Mouse (Mus musculus): ENCODE measurements around the gene Vmn1r159. TPM values are rescaled to one million over a fixed set of nuclear protein-coding genes. Genes with fewer than 3 reads are reported as not detected.

Vmn1r159 gene
- not detected for polyA plus RNA-seq (2014; fragmentation: Illumina TruSeq; extraction: RNeasy Lipid Tissue Mini Kit (QIAGEN cat#74804); ENCODE audit: low replicate concordance)

DNA sequence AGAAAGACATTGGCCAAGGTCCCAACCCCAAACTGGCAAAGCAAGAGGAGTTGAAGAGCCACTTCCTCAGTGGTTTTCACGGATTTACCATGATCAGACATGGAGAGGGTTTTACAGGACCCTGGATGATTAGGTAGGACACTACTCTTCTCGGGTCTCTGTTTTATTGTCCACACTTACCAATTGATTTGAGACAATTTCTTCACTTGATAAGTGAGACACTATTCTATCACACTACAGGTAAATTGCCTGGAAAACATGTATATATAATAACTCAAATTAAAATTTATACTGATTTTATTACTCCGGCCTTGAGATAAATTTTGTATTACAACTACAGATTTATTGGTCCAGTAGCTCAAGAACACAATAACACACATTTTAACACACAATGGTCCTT is at the start of gene Vmn1r159:
TSS of gene Vmn1r159 (minus strand) at position 101 of the 400 bp plus-strand sequence.

DNA sequence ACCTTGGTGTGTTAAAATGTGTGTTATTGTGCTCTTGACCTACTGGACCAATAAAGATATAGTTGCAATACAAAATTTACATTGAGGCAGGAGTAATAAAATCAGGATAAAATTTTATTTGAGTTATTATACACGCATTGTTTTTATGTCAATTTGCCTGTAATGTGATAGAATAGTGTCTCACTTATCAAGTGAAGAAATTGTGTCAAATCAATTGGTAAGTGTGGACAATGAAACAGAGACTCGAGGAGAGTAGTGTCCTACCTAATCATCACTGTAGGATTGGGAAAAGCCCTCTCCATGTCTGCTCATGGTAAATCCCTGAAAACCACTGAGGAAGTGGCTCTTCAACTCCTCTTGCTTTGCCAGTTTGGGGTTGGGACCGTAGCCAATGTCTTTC is 27.5 kb upstream of the Vmn1r159 start, which contains the start of gene Vmn1r160:
TSS of gene Vmn1r160 (plus strand) at position 301 of the 400 bp plus-strand sequence.

Other genes with a start within 250 kb of the Vmn1r159 start
- not detected for gene Vmn1r155, start 185.6 kb downstream of the Vmn1r159 start, polyA plus RNA-seq (2014; fragmentation: Illumina TruSeq; extraction: RNeasy Lipid Tissue Mini Kit (QIAGEN cat#74804); ENCODE audit: low replicate concordance)
- not detected for gene Gm8693, start 151.3 kb downstream of the Vmn1r159 start, polyA plus RNA-seq (2014; fragmentation: Illumina TruSeq; extraction: RNeasy Lipid Tissue Mini Kit (QIAGEN cat#74804); ENCODE audit: low replicate concordance)
- gene Gm4567, start 123.9 kb downstream of the Vmn1r159 start, polyA plus RNA-seq (2014; fragmentation: Illumina TruSeq; extraction: RNeasy Lipid Tissue Mini Kit (QIAGEN cat#74804); ENCODE audit: low replicate concordance): not detected
- not detected for gene Vmn1r157, start 81.9 kb downstream of the Vmn1r159 start, polyA plus RNA-seq (2014; fragmentation: Illumina TruSeq; extraction: RNeasy Lipid Tissue Mini Kit (QIAGEN cat#74804); ENCODE audit: low replicate concordance)
- not detected for gene Vmn1r158, start 52.8 kb downstream of the Vmn1r159 start, polyA plus RNA-seq (2014; fragmentation: Illumina TruSeq; extraction: RNeasy Lipid Tissue Mini Kit (QIAGEN cat#74804); ENCODE audit: low replicate concordance)
- not detected for gene Vmn1r160, start 27.6 kb upstream of the Vmn1r159 start, polyA plus RNA-seq (2014; fragmentation: Illumina TruSeq; extraction: RNeasy Lipid Tissue Mini Kit (QIAGEN cat#74804); ENCODE audit: low replicate concordance)
- not detected for gene Gm4214, start 141.1 kb upstream of the Vmn1r159 start, polyA plus RNA-seq (2014; fragmentation: Illumina TruSeq; extraction: RNeasy Lipid Tissue Mini Kit (QIAGEN cat#74804); ENCODE audit: low replicate concordance)
- gene Gm4216, start 176.3 kb upstream of the Vmn1r159 start, polyA plus RNA-seq (2014; fragmentation: Illumina TruSeq; extraction: RNeasy Lipid Tissue Mini Kit (QIAGEN cat#74804); ENCODE audit: low replicate concordance): not detected
- gene Vmn1r163, start 211.9 kb upstream of the Vmn1r159 start, polyA plus RNA-seq (2014; fragmentation: Illumina TruSeq; extraction: RNeasy Lipid Tissue Mini Kit (QIAGEN cat#74804); ENCODE audit: low replicate concordance): not detected
- gene Gm8720, start 223.9 kb upstream of the Vmn1r159 start, polyA plus RNA-seq (2014; fragmentation: Illumina TruSeq; extraction: RNeasy Lipid Tissue Mini Kit (QIAGEN cat#74804); ENCODE audit: low replicate concordance): not detected